Mouse (Mus musculus) thymus, postnatal 4 days (tissue): ENCODE measurements around the gene Lingo2.

Source experiments
- DNase-seq: peaks from one replicate; pipeline ENCODE4 v3.0.0; 2021

The Lingo2 gene

GRCm38 (mm10) chr4:36951150-36951954 is at the start of gene Lingo2:
Gene Lingo2 (minus strand): TSS chr4:36951747.
- DNase-seq: peak; percentile 5

GRCm38 (mm10) chr4:36973358-36973757 is 21.8 kb upstream of the Lingo2 start:
- no peak for DNase-seq

- no peak for DNase-seq
These were observed 1.2 kb upstream of the Lingo2 start for GRCm38 (mm10) chr4:36952431-36953429.

GRCm38 (mm10) chr4:36951955-36952215 is 338 bp upstream of the Lingo2 start:
- DNase-seq: no peak

GRCm38 (mm10) chr4:36950790-36951149 is 777 bp downstream of the Lingo2 start:
- DNase-seq: no peak

- DNase-seq: peak; percentile 47
These were observed 1.4 kb downstream of the Lingo2 start for GRCm38 (mm10) chr4:36950021-36950751.

DNA sequence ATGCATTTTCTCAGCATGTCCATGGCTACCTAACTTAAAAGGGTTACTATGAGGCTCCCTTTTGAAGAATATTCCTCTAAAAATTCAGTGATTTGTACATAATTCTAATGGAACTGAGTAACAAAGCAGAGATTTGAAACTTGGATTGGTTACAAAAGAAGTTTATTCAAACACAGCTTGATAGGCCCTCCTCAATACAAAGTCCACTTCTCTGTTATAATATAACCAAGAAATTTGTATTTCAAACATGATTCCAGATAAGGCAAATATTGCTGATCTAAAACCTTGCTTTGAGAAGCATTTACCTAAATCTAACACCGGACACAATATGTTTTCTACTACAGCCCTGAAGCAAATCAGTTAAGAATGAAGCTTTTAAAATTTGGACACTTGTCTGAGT is 60.7 kb downstream of the Lingo2 start:
- DNase-seq: no peak

DNA sequence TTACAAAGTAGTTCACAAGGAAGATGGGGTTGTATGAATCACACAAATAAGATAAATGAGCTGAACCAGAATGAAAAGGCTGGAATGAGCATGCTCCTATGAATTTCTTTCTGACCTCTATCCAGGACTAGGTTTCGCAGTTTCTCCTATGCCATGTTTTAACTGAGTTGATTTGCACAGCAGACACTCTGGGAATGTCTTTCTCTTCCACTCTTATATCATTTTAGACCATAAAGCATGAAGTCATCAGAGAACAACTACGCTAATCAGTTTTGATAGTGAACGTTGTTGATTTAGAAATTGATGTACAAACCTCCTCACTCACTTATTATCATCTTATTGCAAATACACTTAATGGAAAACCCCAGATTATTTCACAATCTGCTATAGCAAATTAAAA is 61.2 kb downstream of the Lingo2 start:
- no peak for DNase-seq

DNA sequence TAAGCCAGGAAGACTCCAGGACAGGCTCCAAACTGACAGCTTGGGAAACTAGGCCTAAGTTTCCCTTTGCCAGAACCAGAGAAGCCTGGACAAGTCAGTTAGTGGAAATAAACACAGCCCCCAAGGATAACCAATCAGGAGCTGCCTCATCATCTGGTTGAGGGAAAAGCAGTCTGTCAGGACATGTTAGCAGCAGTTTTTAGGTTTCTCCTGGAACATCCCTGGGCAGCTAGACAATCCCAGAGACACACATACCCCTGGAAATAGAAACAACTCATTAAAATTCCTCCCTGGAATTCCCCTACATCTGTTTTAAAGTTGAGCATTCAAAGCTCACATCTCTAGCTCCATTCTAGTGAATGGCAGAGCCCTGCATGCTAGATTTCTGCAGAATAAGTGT is 76.8 kb downstream of the Lingo2 start:
- DNase-seq: no peak

DNA sequence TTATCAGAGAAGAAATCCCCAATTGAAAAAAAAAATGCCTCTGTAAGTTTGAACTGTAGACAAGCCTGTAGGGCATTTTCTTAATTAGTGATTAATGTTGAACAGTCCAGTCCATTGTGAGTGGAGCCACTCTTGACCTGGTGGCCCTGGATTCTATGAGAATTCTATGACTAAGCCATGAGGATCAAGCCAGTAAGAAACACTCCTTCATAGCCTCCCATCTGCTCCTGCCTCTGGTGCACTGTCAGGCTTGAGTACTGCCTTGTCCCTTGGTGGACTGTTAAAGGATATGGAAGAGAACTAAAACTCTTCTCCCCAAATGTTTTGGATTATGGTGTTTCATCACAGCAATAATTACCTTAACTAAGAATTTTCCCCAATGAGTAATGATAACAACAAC is 126.6 kb downstream of the Lingo2 start:
- no peak for DNase-seq

- no peak for DNase-seq
These were observed 129.6 kb downstream of the Lingo2 start for GRCm38 (mm10) chr4:36821914-36822313.

- no peak for DNase-seq
These were observed 176.5 kb downstream of the Lingo2 start for GRCm38 (mm10) chr4:36775088-36775487.

DNA sequence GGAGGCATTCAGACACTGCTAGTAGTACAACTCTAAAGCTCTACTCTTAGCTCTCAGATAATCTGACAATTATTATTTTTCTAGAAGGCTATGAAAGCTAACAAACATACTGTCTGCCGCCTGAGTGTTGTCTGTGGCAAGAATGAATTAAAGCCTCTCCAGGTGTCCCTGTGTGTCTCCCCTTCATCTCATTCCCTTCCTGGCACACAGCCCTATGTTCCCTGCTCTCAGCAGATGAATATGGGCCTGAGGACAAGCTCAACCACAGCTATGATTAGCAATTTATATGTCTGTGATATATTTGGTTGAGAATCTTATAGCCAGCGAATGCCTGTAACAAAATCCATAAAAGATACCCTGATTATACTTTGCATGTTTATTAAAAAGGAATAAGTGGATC is 220.9 kb downstream of the Lingo2 start:
- no peak for DNase-seq

- no peak for DNase-seq
These were observed 235.1 kb downstream of the Lingo2 start for GRCm38 (mm10) chr4:36716411-36716810.

GRCm38 (mm10) chr4:36698888-36699287 is 252.7 kb downstream of the Lingo2 start:
- no peak for DNase-seq

DNA sequence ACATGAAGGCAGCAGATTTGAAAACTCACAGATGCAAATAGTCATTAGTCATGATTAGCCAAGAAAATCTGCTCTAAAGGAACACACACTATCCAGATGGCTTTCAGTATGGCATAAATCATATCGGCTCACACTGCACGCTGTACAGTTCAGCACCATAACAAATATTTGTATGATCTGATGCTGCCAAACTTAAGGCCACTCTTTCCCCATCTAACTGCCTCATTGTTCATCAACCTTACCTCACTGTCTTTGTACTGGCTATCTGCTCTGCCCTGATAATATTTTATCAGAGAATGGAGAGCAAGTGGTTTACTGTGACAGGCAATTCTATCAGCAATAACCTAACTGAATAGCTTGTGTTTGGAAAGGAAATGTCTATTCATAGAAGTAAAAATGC is 254.7 kb downstream of the Lingo2 start:
- DNase-seq: no peak

GRCm38 (mm10) chr4:36659920-36660319 is 291.6 kb downstream of the Lingo2 start:
- DNase-seq: no peak

GRCm38 (mm10) chr4:36647753-36648152 is 303.8 kb downstream of the Lingo2 start:
- no peak for DNase-seq

- DNase-seq: no peak
These were observed 315.9 kb downstream of the Lingo2 start for GRCm38 (mm10) chr4:36635666-36636065.

- no peak for DNase-seq
These were observed 374.7 kb downstream of the Lingo2 start for GRCm38 (mm10) chr4:36576801-36577200.

- no peak for DNase-seq
These were observed 375.3 kb downstream of the Lingo2 start for GRCm38 (mm10) chr4:36576256-36576655.

DNA sequence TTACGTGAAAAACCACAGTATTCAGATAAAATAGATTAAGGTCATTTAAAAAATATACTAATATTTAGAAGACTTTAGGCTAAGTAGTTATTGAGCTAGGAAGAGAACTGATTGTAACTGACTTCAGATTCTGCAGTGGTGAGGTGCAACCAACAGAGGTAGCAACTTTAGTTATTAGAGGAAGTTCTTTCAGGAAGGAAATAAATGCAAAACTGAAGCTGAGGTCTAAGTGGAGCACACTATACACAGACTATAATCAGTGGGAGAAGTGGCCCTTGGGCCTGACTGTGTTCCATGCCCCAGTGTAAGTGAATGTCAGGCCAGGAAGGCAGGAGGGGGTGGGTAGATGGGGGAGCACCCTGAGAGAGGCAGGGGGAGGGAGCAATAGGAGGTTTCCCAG is 385.0 kb downstream of the Lingo2 start:
- no peak for DNase-seq

- DNase-seq: no peak
These were observed 390.6 kb downstream of the Lingo2 start for GRCm38 (mm10) chr4:36560997-36561396.
